Mouse (Mus musculus): ENCODE measurements around the gene Megf11.

Gene Megf11

GRCm38 (mm10) chr9:64605735-64606349 lies 220.4 kb downstream of the Megf11 start:
- DNase-seq (ENCODE audit: low spot score), result no peak

GRCm38 (mm10) chr9:64607049-64607448 lies 221.6 kb downstream of the Megf11 start:
- DNase-seq (ENCODE audit: low spot score), result no peak

GRCm38 (mm10) chr9:64609546-64609945 lies 224.1 kb downstream of the Megf11 start:
- no peak for DNase-seq (ENCODE audit: low spot score)

GRCm38 (mm10) chr9:64612121-64612983 lies 226.9 kb downstream of the Megf11 start:
- no peak for DNase-seq (ENCODE audit: low spot score)

- DNase-seq (ENCODE audit: low spot score), result no peak
These were observed 227.7 kb downstream of the Megf11 start for GRCm38 (mm10) chr9:64612984-64613649.

GRCm38 (mm10) chr9:64617413-64617812 lies 232.0 kb downstream of the Megf11 start:
- DNase-seq (ENCODE audit: low spot score), result no peak

GRCm38 (mm10) chr9:64618433-64618832 lies 233.0 kb downstream of the Megf11 start:
- DNase-seq (ENCODE audit: low spot score), result no peak

GRCm38 (mm10) chr9:64619440-64619839 lies 234.0 kb downstream of the Megf11 start:
- no peak for DNase-seq (ENCODE audit: low spot score)

- no peak for DNase-seq (ENCODE audit: low spot score)
These were observed 235.2 kb downstream of the Megf11 start for GRCm38 (mm10) chr9:64620596-64620995.

- no peak for DNase-seq (ENCODE audit: low spot score)
These were observed 236.3 kb downstream of the Megf11 start for GRCm38 (mm10) chr9:64621499-64622296.

- DNase-seq (ENCODE audit: low spot score), result no peak
These were observed 237.9 kb downstream of the Megf11 start for GRCm38 (mm10) chr9:64623361-64623760.

- DNase-seq (ENCODE audit: low spot score), result no peak
These were observed 239.1 kb downstream of the Megf11 start for GRCm38 (mm10) chr9:64624536-64624935.

GRCm38 (mm10) chr9:64629802-64630201 lies 244.4 kb downstream of the Megf11 start:
- no peak for DNase-seq (ENCODE audit: low spot score)

GRCm38 (mm10) chr9:64633169-64633568 lies 247.7 kb downstream of the Megf11 start:
- no peak for DNase-seq (ENCODE audit: low spot score)

GRCm38 (mm10) chr9:64636111-64636510 lies 250.7 kb downstream of the Megf11 start:
- DNase-seq (ENCODE audit: low spot score), result no peak

- no peak for DNase-seq (ENCODE audit: low spot score)
These were observed 251.5 kb downstream of the Megf11 start for GRCm38 (mm10) chr9:64636961-64637360.

- no peak for DNase-seq (ENCODE audit: low spot score)
These were observed 252.8 kb downstream of the Megf11 start for GRCm38 (mm10) chr9:64638250-64638649.

- DNase-seq (ENCODE audit: low spot score), result no peak
These were observed 254.2 kb downstream of the Megf11 start for GRCm38 (mm10) chr9:64639664-64640063.

GRCm38 (mm10) chr9:64644129-64644528 lies 258.7 kb downstream of the Megf11 start:
- no peak for DNase-seq (ENCODE audit: low spot score)

- DNase-seq (ENCODE audit: low spot score), result no peak
These were observed 260.0 kb downstream of the Megf11 start for GRCm38 (mm10) chr9:64645462-64645861.

GRCm38 (mm10) chr9:64649393-64649792 lies 264.0 kb downstream of the Megf11 start:
- no peak for DNase-seq (ENCODE audit: low spot score)

GRCm38 (mm10) chr9:64649892-64650291 lies 264.5 kb downstream of the Megf11 start:
- no peak for DNase-seq (ENCODE audit: low spot score)

Data from ovary, adult 18-20 months (tissue).